10 mouse cellular contexts compared by ENCODE assay signal in genomic region chr9:50782155-50782554, GRCm38 (mm10). TPM values are rescaled to one million over a fixed set of nuclear protein-coding genes. Genes with fewer than 3 reads are reported as not detected.
A peak's percentile ranks its signal among the peaks of the same experiment; 100 is the strongest.
DNase-seq lines count a peak whose midpoint lies in the region; ATAC-seq and TF ChIP-seq lines count a peak whose summit lies in the region.
"Had no signal": no experiment of that assay in that cellular context is flagged by ENCODE, and none has a peak within 500 bp of the region (broad histone marks: within the 10 kb centered on the region; RNA-seq: fewer than 3 reads in every experiment).

No protein-coding gene starts in this region.

- peak; percentile 44 for DNase-seq in adrenal gland, postnatal 14 days
- no peak for DNase-seq in adrenal gland, adult 8-10 months
- peak in 1 of 2 experiments; percentile 39 for DNase-seq in left cerebral cortex, adult 2 months (ENCODE audit: extremely low spot score in 1 of 2, low spot score in 2 of 2)
- DNase-seq in left cerebral cortex, postnatal 10 days (ENCODE audit: extremely low spot score in 1 of 2, low spot score in 2 of 2), result no peak
- DNase-seq in adipocyte (ENCODE audit: low spot score), result peak; percentile 38
- DNase-seq in limb, embryonic 11.5 days (ENCODE audit: low spot score), result peak; percentile 59
- peak; percentile 21 to 22 for DNase-seq in spleen, postnatal 36 days (ENCODE audit: low spot score in 2 of 2)
- DNase-seq in c-Kit-positive CD71-positive TER-119-positive erythroid progenitor cells, embryonic 14.5 days (ENCODE audit: low spot score), result no peak

- H3K27ac ChIP-seq in left cerebral cortex, adult 2 months, result no peak overlapping the region
- H3K27ac ChIP-seq in limb, embryonic 11.5 days (replicated peaks; ENCODE audit: low read depth, low read length), result no peak overlapping the region
- H3K27ac ChIP-seq: heart, embryonic 15.5 days; midbrain, embryonic 12.5 days had no signal

- no peaks in the 10 kb centered on the region for H3K4me1 ChIP-seq in limb, embryonic 11.5 days (ENCODE audit: control insufficient read depth, insufficient read depth, low read length)
- H3K4me1 ChIP-seq: heart, embryonic 15.5 days; midbrain, embryonic 12.5 days had no signal

- H3K9me3 ChIP-seq in limb, embryonic 11.5 days (ENCODE audit: control insufficient read depth, low read length), result no peaks in the 10 kb centered on the region
- H3K9me3 ChIP-seq: heart, embryonic 15.5 days; midbrain, embryonic 12.5 days had no signal

- peaks cover 17% of the 10 kb centered on the region for H3K36me3 ChIP-seq in limb, embryonic 11.5 days (ENCODE audit: control insufficient read depth, insufficient read depth, low read length)

- TF ChIP-seq CTCF in left cerebral cortex, adult 2 months (IDR thresholded peaks at IDR 0.05), result peak; percentile 54

- H3K27me3 ChIP-seq in limb, embryonic 11.5 days (ENCODE audit: control insufficient read depth, insufficient read depth, low read length), result no peaks in the 10 kb centered on the region
- H3K27me3 ChIP-seq: heart, embryonic 15.5 days; midbrain, embryonic 12.5 days had no signal

- H3K9ac ChIP-seq in limb, embryonic 11.5 days (ENCODE audit: low read length), result no peak overlapping the region
- H3K9ac ChIP-seq: heart, embryonic 15.5 days; midbrain, embryonic 12.5 days had no signal

- H3K4me3 ChIP-seq in left cerebral cortex, adult 2 months, result no peak overlapping the region
- H3K4me3 ChIP-seq in limb, embryonic 11.5 days (ENCODE audit: low read depth, low read length), result no peak overlapping the region
- H3K4me3 ChIP-seq: heart, embryonic 15.5 days; midbrain, embryonic 12.5 days had no signal

- 84% methylated on average over 2 of the region's 2 CpGs for WGBS in limb, embryonic 11.5 days

- intact Hi-C loops in left cerebral cortex, adult 2 months (cut with DNase I), result no loop called here
- intact Hi-C loops in left cerebral cortex, postnatal 10 days (cut with DNase I), result no loop called here

- ATAC-seq in limb, embryonic 11.5 days (ENCODE audit: insufficient number of reproducible peaks, low FRiP score, low TSS enrichment, low read depth), result no peak

- no peak overlapping the region for H3K4me2 ChIP-seq in limb, embryonic 11.5 days (ENCODE audit: low read depth, severe bottlenecking)
- H3K4me2 ChIP-seq: heart, embryonic 15.5 days; midbrain, embryonic 12.5 days had no signal

RNA-seq across cellular contexts. Expression of gene 1110032A03Rik, which starts 6.8 kb away (rescaled TPM):
- 35.5 and 37.2 TPM in 2 replicates for total RNA-seq in adrenal gland, postnatal 14 days (2021)
- 10 to 100 TPM; 43.1 to 53.3 (median 44.2) TPM for total RNA-seq in adrenal gland, adult 8-10 months (2022)
- 10 to 100 TPM; 34.7 to 38.3 TPM for total RNA-seq in left cerebral cortex, adult 2 months (2021)
- total RNA-seq in left cerebral cortex, postnatal 10 days (2021), result 10 to 100 TPM; 27.0 to 28.7 TPM
- polyA plus RNA-seq in limb, embryonic 11.5 days (2014; fragmentation: Nextera tagmentation; extraction: Ambion mirVana), result 28.9 and 30.7 TPM in 2 replicates

RNA-seq across cellular contexts. Expression of gene Alg9, which starts 7.3 kb away (rescaled TPM):
- total RNA-seq in adrenal gland, postnatal 14 days (2021), result 26.0 and 28.4 TPM in 2 replicates
- 10 to 100 TPM; 17.6 to 31.5 (median 21.7) TPM for total RNA-seq in adrenal gland, adult 8-10 months (2022)
- total RNA-seq in left cerebral cortex, adult 2 months (2021), result 10 to 100 TPM; 25.4 to 26.7 TPM
- total RNA-seq in left cerebral cortex, postnatal 10 days (2021), result 10 to 100 TPM; 36.2 to 38.7 TPM
- 36.9 and 40.4 TPM in 2 replicates for polyA plus RNA-seq in limb, embryonic 11.5 days (2014; fragmentation: Nextera tagmentation; extraction: Ambion mirVana)

RNA-seq across cellular contexts. Expression of gene Fdxacb1, which starts 14.1 kb away (rescaled TPM):
- total RNA-seq in adrenal gland, postnatal 14 days (2021), result 5.7 and 6.4 TPM in 2 replicates
- 1 to 10 TPM; 5.3 to 8.9 (median 6.7) TPM for total RNA-seq in adrenal gland, adult 8-10 months (2022)
- 1 to 10 TPM; 4.6 to 4.8 TPM for total RNA-seq in left cerebral cortex, adult 2 months (2021)
- total RNA-seq in left cerebral cortex, postnatal 10 days (2021), result 1 to 10 TPM; 5.5 to 6.6 TPM
- polyA plus RNA-seq in limb, embryonic 11.5 days (2014; fragmentation: Nextera tagmentation; extraction: Ambion mirVana), result 11.8 and 12.5 TPM in 2 replicates

RNA-seq across cellular contexts. Expression of gene Hspb2, which starts 30.0 kb away (rescaled TPM):
- total RNA-seq in adrenal gland, postnatal 14 days (2021), result 1.5 and 1.9 TPM in 2 replicates
- total RNA-seq in adrenal gland, adult 8-10 months (2022), result 1 to 10 TPM; 3.0 to 3.2 (median 3.1) TPM
- total RNA-seq in left cerebral cortex, adult 2 months (2021), result 1 to 10 TPM; 1.4 to 1.5 TPM
- total RNA-seq in left cerebral cortex, postnatal 10 days (2021), result 1 to 10 TPM; 1.7 to 2.2 TPM
- 3.1 and 3.5 TPM in 2 replicates for polyA plus RNA-seq in limb, embryonic 11.5 days (2014; fragmentation: Nextera tagmentation; extraction: Ambion mirVana)

RNA-seq across cellular contexts. Expression of gene Cryab, which starts 31.0 kb away (rescaled TPM):
- 21.4 and 29.2 TPM in 2 replicates for total RNA-seq in adrenal gland, postnatal 14 days (2021)
- 10 to 100 TPM; 26.8 to 60.1 (median 38.2) TPM for total RNA-seq in adrenal gland, adult 8-10 months (2022)
- 100 to 1,000 TPM; 118 to 125 TPM for total RNA-seq in left cerebral cortex, adult 2 months (2021)
- 10 to 100 TPM; 67.6 to 87.4 TPM for total RNA-seq in left cerebral cortex, postnatal 10 days (2021)
- 8.9 and 13.3 TPM in 2 replicates for polyA plus RNA-seq in limb, embryonic 11.5 days (2014; fragmentation: Nextera tagmentation; extraction: Ambion mirVana)

Comparison
In these comparisons a context has a peak if more than half of its experiments do, and no peak if none do; other contexts are left out.
1. DNase-seq: peak in adrenal gland, postnatal 14 days (single experiment), adipocyte (single experiment), limb, embryonic 11.5 days (single experiment) and spleen, postnatal 36 days (2 of 2); none in adrenal gland, adult 8-10 months (single experiment), left cerebral cortex, postnatal 10 days (0 of 2) and c-Kit-positive CD71-positive TER-119-positive erythroid progenitor cells, embryonic 14.5 days (single experiment).